Mouse (Mus musculus) neutrophil, adult 5-6 weeks (primary cell): ENCODE results near the gene Tbx21. TPM values are rescaled to one million over a fixed set of nuclear protein-coding genes. Genes with fewer than 3 reads are reported as not detected.

Experiments used
- ATAC-seq: fragments of 151-379, 151-347 bp; 2 replicates; pipeline ENCODE4 v1.8.0; 2017; ENCODE audit warnings: mild to moderate bottlenecking, moderate TSS enrichment; ENCODE audit not compliant: insufficient number of reproducible peaks, poor library complexity, low FRiP score, severe bottlenecking; ENCODE audit errors: extremely low read depth
- total RNA-seq: library from RNA; stranded (forward); fragments of 200-1000 nt; gene quantifications from 2 replicates; pipeline ENCODE4 v1.2.3, GENCODE M21; 2017

Gene Tbx21
- 1.3 and 1.4 TPM in 2 replicates for total RNA-seq

- peak; percentile 4; the same call in 1 of the 2 replicates for ATAC-seq
Measured at GRCm38 (mm10) chr11:97114671-97115601, at the start of gene Tbx21. Gene Tbx21, minus strand, starts transcription at chr11:97115331.

DNA sequence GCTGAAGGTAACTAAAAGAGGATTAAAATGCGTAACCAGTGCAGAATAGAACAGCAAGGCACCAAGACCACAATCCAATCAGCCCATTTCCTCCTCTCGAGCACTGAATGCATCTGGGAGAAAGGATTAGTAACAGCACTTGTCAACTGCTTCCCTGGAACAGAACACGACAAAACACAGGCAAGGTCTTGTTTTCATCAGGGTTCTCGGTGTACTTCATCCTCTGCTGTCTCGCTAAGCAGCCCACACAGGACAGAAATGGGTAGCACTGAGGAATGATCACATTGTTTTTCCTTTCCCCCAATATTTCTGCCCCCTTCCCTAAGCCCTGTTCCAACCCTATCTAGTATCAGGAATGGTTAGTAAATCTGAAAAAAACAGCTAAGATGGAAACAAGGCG is 45.2 kb upstream of the Tbx21 start:
- no peak for ATAC-seq

- no peak for ATAC-seq
Measured at GRCm38 (mm10) chr11:97156999-97157398, 41.9 kb upstream of the Tbx21 start.

- no peak for ATAC-seq
Measured at GRCm38 (mm10) chr11:97152662-97153287, 37.6 kb upstream of the Tbx21 start.

DNA sequence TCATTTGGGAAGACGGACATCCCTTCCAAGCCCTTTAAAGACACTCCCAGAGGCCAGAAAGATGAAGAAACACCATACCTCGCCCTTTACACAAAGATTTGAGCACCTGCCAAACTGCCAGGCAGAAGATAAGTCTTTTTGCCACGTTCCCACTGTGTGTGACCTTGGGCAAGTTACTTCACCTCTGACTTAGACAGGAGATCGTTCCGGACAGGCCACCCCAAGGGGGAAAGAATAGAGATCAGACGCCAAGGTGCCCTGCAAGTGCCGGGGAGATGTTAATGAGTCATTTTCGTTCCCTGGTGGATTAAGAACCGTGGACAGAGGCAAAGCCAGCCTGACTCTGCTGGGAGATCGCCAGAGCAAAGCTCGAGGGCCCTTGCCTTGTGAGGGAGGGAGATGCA is 36.9 kb upstream of the Tbx21 start:
- no peak for ATAC-seq

- no peak for ATAC-seq
Measured at GRCm38 (mm10) chr11:97151343-97151801, 36.2 kb upstream of the Tbx21 start, which contains the start of gene Tbkbp1. Gene Tbkbp1, minus strand, starts transcription at chr11:97151495.

DNA sequence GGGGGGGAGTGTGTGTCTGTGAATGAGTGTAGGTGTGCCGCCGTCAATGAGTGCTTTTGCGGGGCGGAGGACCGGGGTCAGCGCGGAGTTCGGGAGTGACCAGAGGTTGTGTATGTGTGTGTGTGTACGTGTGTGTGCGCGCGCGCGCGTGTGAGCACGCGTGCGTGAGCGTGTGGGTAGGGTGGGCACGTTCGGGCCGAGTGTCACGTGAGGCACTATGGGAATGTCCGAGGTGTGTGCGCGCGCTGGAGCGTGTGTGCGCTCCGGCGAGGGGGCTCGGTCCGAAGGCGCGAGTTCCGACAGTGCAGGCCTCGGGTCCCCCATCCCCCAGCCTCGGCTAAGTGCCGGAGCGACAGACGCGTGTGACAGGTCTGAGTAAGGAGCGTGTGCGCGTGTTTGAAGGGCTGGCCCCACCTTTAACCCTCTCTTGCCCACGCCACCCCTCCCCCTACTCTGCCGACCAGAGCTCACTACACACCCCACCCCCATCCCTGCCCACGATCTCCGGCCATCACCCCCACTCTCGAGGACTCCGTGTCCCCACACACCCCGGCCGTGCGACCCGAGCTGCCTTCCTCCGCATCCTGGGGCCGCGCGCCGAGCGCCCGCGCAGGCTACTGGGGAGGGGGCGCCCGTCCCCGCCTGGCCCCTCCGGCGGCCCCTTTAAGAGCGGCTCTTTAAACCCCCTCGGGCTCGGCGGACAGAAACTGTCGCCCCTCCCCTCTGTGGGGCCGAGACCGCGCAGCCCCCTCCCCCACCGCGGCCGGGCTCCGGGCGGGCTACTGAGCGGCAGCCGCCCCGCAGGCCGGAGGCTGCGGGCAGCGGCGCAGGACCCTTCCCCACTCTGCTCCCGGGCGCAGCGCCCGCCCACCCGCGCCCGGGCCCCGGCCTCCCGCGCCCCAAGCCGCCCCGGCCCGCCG is 35.5 kb upstream of the Tbx21 start:
- peak; percentile 11; the same call in 1 of the 2 replicates for ATAC-seq

- peak; percentile 10; the same call in 1 of the 2 replicates for ATAC-seq
Measured at GRCm38 (mm10) chr11:97149995-97150410, 34.9 kb upstream of the Tbx21 start.

- no peak for ATAC-seq
Measured at GRCm38 (mm10) chr11:97149026-97149425, 33.9 kb upstream of the Tbx21 start.

DNA sequence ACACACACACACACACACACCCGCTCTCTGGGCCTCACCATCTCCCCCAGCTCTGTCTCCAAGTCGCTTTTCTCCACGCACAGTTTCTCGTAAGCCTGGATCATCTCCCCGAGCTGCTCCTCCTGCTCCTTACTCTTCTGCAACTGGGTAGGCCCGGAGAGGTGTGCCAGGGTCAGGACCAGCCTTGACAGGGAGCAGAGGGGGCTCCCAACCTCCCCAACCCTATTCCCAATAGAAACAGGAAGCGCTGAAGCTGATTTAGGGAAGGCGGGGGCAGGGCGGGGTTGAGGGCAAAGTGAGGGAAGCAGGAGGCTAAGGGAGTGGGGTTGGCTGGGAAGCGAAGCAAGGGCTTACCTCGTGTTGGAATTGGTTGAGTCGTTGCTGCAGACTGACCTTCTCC is 33.5 kb upstream of the Tbx21 start:
- ATAC-seq: no peak

- no peak for ATAC-seq
Measured at GRCm38 (mm10) chr11:97147333-97147732, 32.2 kb upstream of the Tbx21 start.

DNA sequence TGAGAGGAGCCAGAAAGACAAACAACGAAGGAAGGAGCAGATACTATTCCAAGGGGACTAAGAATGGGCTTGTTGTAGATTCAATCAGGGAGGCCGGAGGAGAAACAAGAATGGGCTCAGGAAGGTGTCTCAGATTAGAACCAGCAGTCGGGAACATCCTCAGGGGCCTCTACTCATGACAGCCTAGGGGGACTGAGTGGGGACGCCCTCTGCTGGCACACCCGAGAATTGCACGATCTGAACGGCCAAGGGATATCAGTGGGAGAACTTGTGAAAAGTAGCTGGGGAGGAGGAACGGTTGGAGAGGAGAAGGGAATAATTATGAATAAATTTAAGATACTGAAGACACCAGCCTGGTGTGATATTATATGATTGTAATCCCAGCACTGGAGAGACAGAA is 31.6 kb upstream of the Tbx21 start:
- peak; percentile 25; the same call in 1 of the 2 replicates for ATAC-seq

DNA sequence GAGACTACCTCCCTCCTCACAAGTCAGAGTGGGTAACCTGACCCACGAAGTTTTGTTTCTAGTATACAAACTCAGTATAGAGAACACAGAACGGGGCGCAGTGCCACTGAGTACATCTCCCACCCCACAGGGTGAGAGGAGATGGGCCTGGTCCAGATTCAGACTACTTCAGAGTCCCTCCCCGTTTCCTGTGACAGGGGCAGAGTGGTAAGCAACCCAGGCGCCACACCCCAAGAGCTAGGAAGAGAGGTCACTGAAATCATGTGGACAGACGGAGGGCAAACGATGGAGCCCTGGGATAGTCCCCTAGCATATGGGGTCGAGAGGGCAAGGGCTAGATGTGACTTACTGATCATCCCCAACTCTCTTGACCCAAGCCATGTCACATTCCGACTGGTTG is 30.8 kb upstream of the Tbx21 start:
- no peak for ATAC-seq

DNA sequence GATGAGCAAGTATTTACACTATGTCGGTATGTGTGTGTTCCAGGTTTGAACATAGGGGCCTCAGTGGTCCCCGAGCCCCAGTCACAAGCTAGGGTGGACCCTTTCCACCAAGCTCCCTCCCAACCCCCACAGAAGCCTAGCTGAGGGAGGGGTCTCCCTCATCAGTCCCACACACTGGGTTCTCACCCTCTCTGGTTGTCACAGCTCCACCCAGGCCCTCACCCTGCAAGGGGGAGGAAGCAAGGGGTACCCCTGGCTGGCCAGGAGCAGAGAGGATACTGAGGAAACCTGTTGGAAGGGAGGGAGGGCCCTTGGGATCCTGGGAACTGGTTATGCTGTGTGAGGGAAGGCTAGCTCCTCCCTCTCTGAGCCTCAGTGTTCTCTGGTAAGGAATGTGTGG is 30.2 kb upstream of the Tbx21 start:
- ATAC-seq: no peak

- ATAC-seq: no peak
Measured at GRCm38 (mm10) chr11:97143196-97143900, 28.2 kb upstream of the Tbx21 start.

- peak; percentile 56 for ATAC-seq
Measured at GRCm38 (mm10) chr11:97142159-97142608, 27.1 kb upstream of the Tbx21 start.

- no peak for ATAC-seq
Measured at GRCm38 (mm10) chr11:97140811-97141210, 25.7 kb upstream of the Tbx21 start.

DNA sequence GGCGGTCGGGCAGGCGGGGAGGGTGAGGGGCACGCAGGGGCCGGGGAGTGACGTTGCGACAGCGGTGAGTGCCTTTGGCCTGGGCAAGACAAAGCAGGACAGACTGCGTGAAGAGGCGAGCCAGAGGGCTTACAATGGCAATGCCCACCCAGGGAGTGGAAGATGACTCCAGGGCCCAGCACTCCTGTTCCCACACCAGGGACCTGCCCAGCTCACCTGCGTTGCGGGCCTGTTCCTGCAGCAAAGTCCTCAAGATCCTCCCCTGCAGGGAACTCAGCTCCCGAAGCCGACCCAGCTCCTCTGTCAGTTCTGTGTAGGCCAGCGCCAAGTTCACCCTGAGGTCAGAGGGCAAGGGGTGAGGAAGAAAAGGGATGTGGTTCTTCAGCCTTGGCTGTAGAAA is 24.1 kb upstream of the Tbx21 start:
- no peak for ATAC-seq
